17 mouse cellular contexts compared by ENCODE assay signal in the genomic region with DNA sequence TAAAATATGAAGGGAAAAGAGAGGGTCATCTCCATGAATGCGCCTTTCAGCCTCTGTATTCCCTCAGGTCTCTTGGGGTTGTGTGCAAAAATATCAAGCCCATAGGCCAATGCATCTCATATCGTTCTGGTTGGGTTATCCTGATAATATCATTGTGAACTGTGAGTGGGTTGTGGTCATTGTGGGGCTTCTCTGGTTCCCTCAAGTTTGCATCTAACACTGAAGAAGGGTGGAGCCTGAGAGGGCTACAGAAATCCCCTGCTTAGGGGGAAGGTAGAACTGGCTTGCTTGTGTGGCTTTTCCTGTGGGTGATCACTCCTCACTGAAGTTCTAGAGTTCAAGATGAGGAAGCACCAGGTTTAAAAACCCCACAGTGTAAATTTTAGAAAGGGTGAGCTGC. TPM values are rescaled to one million over a fixed set of nuclear protein-coding genes. Genes with fewer than 3 reads are reported as not detected.
DNase-seq lines count a peak whose midpoint lies in the region; ATAC-seq and TF ChIP-seq lines count a peak whose summit lies in the region.
"Had no signal": no experiment of that assay in that cellular context is flagged by ENCODE, and none has a peak within 500 bp of the region (broad histone marks: within the 10 kb centered on the region; RNA-seq: fewer than 3 reads in every experiment).

No protein-coding gene starts in this region.

- H3K27me3 ChIP-seq in forebrain, embryonic 13.5 days, result no peaks in the 10 kb centered on the region
- no peaks in the 10 kb centered on the region for H3K27me3 ChIP-seq in hindbrain, postnatal 0 days (ENCODE audit: insufficient read depth, low read length)
- H3K27me3 ChIP-seq in neural tube, embryonic 15.5 days (replicated peaks), result no peaks in the 10 kb centered on the region
- no peaks in the 10 kb centered on the region for H3K27me3 ChIP-seq in cerebellum, adult 2 months (ENCODE audit: control insufficient read depth, insufficient read depth, low read length)

- peak overlapping the region; percentile 33; the same call in 1 of the 2 replicates for H3K27ac ChIP-seq in layer of hippocampus, adult 2 months
- peak overlapping the region; percentile 100 for H3K27ac ChIP-seq in forebrain, embryonic 13.5 days
- peak overlapping the region; percentile 97 for H3K27ac ChIP-seq in hindbrain, postnatal 0 days
- peak overlapping the region; percentile 98 for H3K27ac ChIP-seq in neural tube, embryonic 15.5 days (replicated peaks)
- no peak overlapping the region for H3K27ac ChIP-seq in cerebellum, adult 2 months (ENCODE audit: insufficient read depth, low read length)
- H3K27ac ChIP-seq: limb, embryonic 10.5 days; liver, embryonic 14.5 days had no signal

- peak overlapping the region; percentile 99 for H3K4me2 ChIP-seq in forebrain, embryonic 13.5 days
- H3K4me2 ChIP-seq in hindbrain, postnatal 0 days (ENCODE audit: low read depth, low read length), result no peak overlapping the region
- no peak overlapping the region; the same call in 1 of the 2 replicates for H3K4me2 ChIP-seq in neural tube, embryonic 15.5 days

- peaks cover 99% of the 10 kb centered on the region for H3K4me1 ChIP-seq in forebrain, embryonic 13.5 days
- peaks cover 25% of the 10 kb centered on the region for H3K4me1 ChIP-seq in hindbrain, postnatal 0 days (ENCODE audit: insufficient read depth, low read length)
- peaks cover 91% of the 10 kb centered on the region for H3K4me1 ChIP-seq in neural tube, embryonic 15.5 days
- peaks cover 25% of the 10 kb centered on the region for H3K4me1 ChIP-seq in cerebellum, adult 2 months (ENCODE audit: control insufficient read depth, insufficient read depth, low read length)

- no peak for TF ChIP-seq POLR2A in cerebellum, adult 2 months (IDR thresholded peaks at IDR 0.05; ENCODE audit: borderline replicate concordance, insufficient read depth, low read length)

- no peaks in the 10 kb centered on the region for H3K9me3 ChIP-seq in forebrain, embryonic 13.5 days (replicated peaks)
- H3K9me3 ChIP-seq in hindbrain, postnatal 0 days (ENCODE audit: low read length), result no peaks in the 10 kb centered on the region
- H3K9me3 ChIP-seq in neural tube, embryonic 15.5 days (replicated peaks), result no peaks in the 10 kb centered on the region
- H3K9me3 ChIP-seq: G1E; limb, embryonic 10.5 days had no signal

- no peak for ATAC-seq in forebrain, embryonic 13.5 days
- no peak for ATAC-seq in hindbrain, postnatal 0 days
- no peak for ATAC-seq in neural tube, embryonic 15.5 days (ENCODE audit: low FRiP score)
- ATAC-seq: intestine, postnatal 0 days had no signal

- WGBS in forebrain, embryonic 13.5 days, result 28% methylated on average over 2 of the region's 2 CpGs
- WGBS in hindbrain, postnatal 0 days, result 17% methylated on average over 2 of the region's 2 CpGs
- WGBS in neural tube, embryonic 15.5 days, result 8% methylated on average over 2 of the region's 2 CpGs
- 59% methylated on average over 2 of the region's 2 CpGs for WGBS in cerebellum, adult 2 months

- no peak for DNase-seq in layer of hippocampus, adult 2 months (ENCODE audit: low spot score in 2 of 2)
- no peak for DNase-seq in layer of hippocampus, postnatal 36 days
- DNase-seq in hindbrain, postnatal 0 days (ENCODE audit: low spot score), result no peak
- DNase-seq in cerebellum, adult 2 months, result no peak
- DNase-seq in retina, postnatal 1 day, result no peak
- DNase-seq in right cerebral cortex, adult 18-20 months, result no peak
- DNase-seq: adrenal gland, postnatal 25 days; embryo, embryonic 11 days; heart, postnatal 10 days; kidney, postnatal 10 days; lung, postnatal 10 days had no signal

- peaks cover 57% of the 10 kb centered on the region for H3K36me3 ChIP-seq in forebrain, embryonic 13.5 days (ENCODE audit: poor library complexity, severe bottlenecking)
- no peaks in the 10 kb centered on the region; the same call in 1 of the 2 replicates for H3K36me3 ChIP-seq in hindbrain, postnatal 0 days (ENCODE audit: insufficient read depth, low read length)
- no peaks in the 10 kb centered on the region for H3K36me3 ChIP-seq in neural tube, embryonic 15.5 days
- H3K36me3 ChIP-seq: G1E; limb, embryonic 10.5 days had no signal

- peak overlapping the region; percentile 100 for H3K9ac ChIP-seq in forebrain, embryonic 13.5 days
- H3K9ac ChIP-seq in hindbrain, postnatal 0 days (replicated peaks; ENCODE audit: low read length), result peak overlapping the region; percentile 53; the same call in 1 of the 2 replicates
- H3K9ac ChIP-seq in neural tube, embryonic 15.5 days (replicated peaks), result no peak overlapping the region
- H3K9ac ChIP-seq: liver, embryonic 14.5 days had no signal

- no peak for TF ChIP-seq CTCF in layer of hippocampus, adult 2 months (conservative IDR thresholded peaks at IDR 0.05)
- no peak for TF ChIP-seq CTCF in hindbrain, postnatal 0 days (IDR thresholded peaks at IDR 0.05; ENCODE audit: low read depth)
- TF ChIP-seq CTCF in cerebellum, adult 2 months (IDR thresholded peaks at IDR 0.05; ENCODE audit: borderline replicate concordance, insufficient read depth, low read depth, low read length), result no peak

- no peak overlapping the region for H3K4me3 ChIP-seq in layer of hippocampus, adult 2 months
- H3K4me3 ChIP-seq in forebrain, embryonic 13.5 days, result peak overlapping the region; percentile 42; the same call in 1 of the 2 replicates
- H3K4me3 ChIP-seq in hindbrain, postnatal 0 days (ENCODE audit: low read length), result no peak overlapping the region
- H3K4me3 ChIP-seq in neural tube, embryonic 15.5 days (replicated peaks), result no peak overlapping the region
- H3K4me3 ChIP-seq in cerebellum, adult 2 months (replicated peaks; ENCODE audit: insufficient read depth, low read depth, low read length), result no peak overlapping the region
- H3K4me3 ChIP-seq: limb, embryonic 10.5 days had no signal

RNA-seq across cellular contexts. Expression of gene Polg, which starts 47.3 kb away (rescaled TPM):
- total RNA-seq in layer of hippocampus, adult 2 months (2021), result 100 to 1,000 TPM in 1 of 2 experiments, 10 to 100 TPM in 1; 76.5 to 101 TPM
- 10 to 100 TPM; 87.0 to 90.7 TPM for total RNA-seq in layer of hippocampus, postnatal 36 days (2021)
- 29.7 and 30.4 TPM in 2 replicates for polyA plus RNA-seq in forebrain, embryonic 13.5 days (2015; fragmentation: Nextera tagmentation; extraction: Ambion mirVana)
- 60.0 and 79.5 TPM in 2 replicates for total RNA-seq in hindbrain, postnatal 0 days (2014; rRNA removed)
- 23.8 and 23.9 TPM in 2 replicates for polyA plus RNA-seq in hindbrain, postnatal 0 days (2015; fragmentation: Nextera tagmentation; extraction: Ambion mirVana)
- polyA plus RNA-seq in neural tube, embryonic 15.5 days (2015; fragmentation: Nextera tagmentation; extraction: Ambion mirVana), result 24.2 and 25.0 TPM in 2 replicates
- 69.9 and 72.8 TPM in 2 replicates for polyA plus RNA-seq in cerebellum, adult 2 months (2012; rRNA removed)
